Comparison of ENCODE assay signal across 9 mouse cellular contexts in the genomic region with DNA sequence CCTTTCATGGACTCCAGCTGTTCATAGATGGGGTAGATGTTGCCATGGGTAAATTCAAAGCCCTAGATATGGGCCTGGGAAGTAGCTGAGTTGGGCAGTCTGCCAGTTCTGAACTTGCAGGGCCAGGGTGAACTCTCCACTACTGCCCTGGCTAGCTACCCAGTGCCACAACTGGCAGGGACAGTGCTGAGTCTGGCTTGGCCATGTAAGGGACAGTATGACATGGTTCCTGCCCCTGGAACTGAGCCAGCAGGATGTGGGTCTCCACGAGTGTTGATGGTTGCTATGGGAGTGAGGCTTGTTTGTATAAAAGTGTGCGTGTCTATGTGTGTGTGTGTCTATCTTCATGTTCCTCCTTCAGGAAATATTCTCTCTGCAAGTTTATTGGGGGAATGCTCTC. TPM values are rescaled to one million over a fixed set of nuclear protein-coding genes. Genes with fewer than 3 reads are reported as not detected.
DNase-seq lines count a peak whose midpoint lies in the region; ATAC-seq and TF ChIP-seq lines count a peak whose summit lies in the region.
"Had no signal": no experiment of that assay in that cellular context is flagged by ENCODE, and none has a peak within 500 bp of the region (broad histone marks: within the 10 kb centered on the region; RNA-seq: fewer than 3 reads in every experiment).

No protein-coding gene starts in this region.

- TF ChIP-seq CTCF in liver, adult 2 months (IDR thresholded peaks at IDR 0.05; ENCODE audit: low read depth, low read length) = no peak

- WGBS in embryonic facial prominence, embryonic 14.5 days = 82% methylated on average over 2 of the region's 2 CpGs
- WGBS in embryonic facial prominence, embryonic 10.5 days = 80% methylated on average over 2 of the region's 2 CpGs
- WGBS in liver, adult 2 months = 51% methylated on average over 2 of the region's 2 CpGs

- H3K9me3 ChIP-seq in embryonic facial prominence, embryonic 14.5 days (ENCODE audit: control insufficient read depth, low read length) = peaks cover 10% of the 10 kb centered on the region
- H3K9me3 ChIP-seq in embryonic facial prominence, embryonic 10.5 days = no peaks in the 10 kb centered on the region

- H3K27me3 ChIP-seq in embryonic facial prominence, embryonic 14.5 days (replicated peaks; ENCODE audit: control insufficient read depth, insufficient read depth, low read length) = no peaks in the 10 kb centered on the region
- H3K27me3 ChIP-seq in embryonic facial prominence, embryonic 10.5 days (replicated peaks; ENCODE audit: low read depth, poor library complexity, severe bottlenecking) = no peaks in the 10 kb centered on the region
- no peaks in the 10 kb centered on the region for H3K27me3 ChIP-seq in liver, adult 2 months (ENCODE audit: control insufficient read depth, insufficient read depth, low read length)

- H3K4me1 ChIP-seq in embryonic facial prominence, embryonic 14.5 days (ENCODE audit: control insufficient read depth, insufficient read depth, low read length) = no peaks in the 10 kb centered on the region
- no peaks in the 10 kb centered on the region for H3K4me1 ChIP-seq in embryonic facial prominence, embryonic 10.5 days
- no peaks in the 10 kb centered on the region for H3K4me1 ChIP-seq in liver, adult 2 months (ENCODE audit: control insufficient read depth, insufficient read depth, low read length)

- H3K27ac ChIP-seq in embryonic facial prominence, embryonic 14.5 days (replicated peaks; ENCODE audit: low read depth, low read length) = no peak overlapping the region
- no peak overlapping the region for H3K27ac ChIP-seq in embryonic facial prominence, embryonic 10.5 days (replicated peaks)
- H3K27ac ChIP-seq in liver, adult 2 months (replicated peaks; ENCODE audit: insufficient read depth, low read depth, low read length) = no peak overlapping the region
- H3K27ac ChIP-seq: liver, embryonic 14.5 days had no signal

- 0 out of 2 replicates have a peak, but pooled peaks have one; percentile 8 for ATAC-seq in embryonic facial prominence, embryonic 14.5 days (ENCODE audit: low read depth)

- H3K4me3 ChIP-seq in embryonic facial prominence, embryonic 14.5 days (ENCODE audit: low read depth, low read length) = no peak overlapping the region
- no peak overlapping the region for H3K4me3 ChIP-seq in embryonic facial prominence, embryonic 10.5 days
- H3K4me3 ChIP-seq in liver, adult 2 months (ENCODE audit: insufficient read depth, low read depth, low read length) = no peak overlapping the region

- H3K9ac ChIP-seq in embryonic facial prominence, embryonic 14.5 days (ENCODE audit: low read depth, low read length) = no peak overlapping the region
- no peak overlapping the region for H3K9ac ChIP-seq in liver, adult 2 months (ENCODE audit: low read depth, low read length)
- H3K9ac ChIP-seq: liver, embryonic 14.5 days had no signal

- no peak for DNase-seq in embryonic facial prominence, embryonic 14.5 days (ENCODE audit: low spot score)
- DNase-seq in embryonic facial prominence, embryonic 10.5 days (ENCODE audit: low spot score) = no peak
- peak; percentile 73 for DNase-seq in liver, adult 2 months (ENCODE audit: extremely low read depth, low read depth, low spot score)
- DNase-seq in liver = no peak
- peak; percentile 41 for DNase-seq in T-cell, adult 2 months (ENCODE audit: low spot score)
- peak; percentile 20 to 42 for DNase-seq in lung, postnatal 4 days
- DNase-seq in frontal cortex, postnatal 36 days (ENCODE audit: low spot score in 2 of 2) = no peak
- no peak for DNase-seq in layer of hippocampus, postnatal 10 days (ENCODE audit: low spot score in 2 of 2)

- 0 out of 2 replicates have a peak, but pooled peaks cover 8% of the 10 kb centered on the region for H3K36me3 ChIP-seq in embryonic facial prominence, embryonic 14.5 days (ENCODE audit: control insufficient read depth, insufficient read depth, low read length)
- peaks cover 11% of the 10 kb centered on the region for H3K36me3 ChIP-seq in embryonic facial prominence, embryonic 10.5 days (replicated peaks)
- H3K36me3 ChIP-seq in liver, adult 2 months (ENCODE audit: control insufficient read depth, insufficient read depth, low read length) = peaks cover 14% of the 10 kb centered on the region

- no peak for TF ChIP-seq POLR2A in liver, adult 2 months (IDR thresholded peaks at IDR 0.05; ENCODE audit: extremely low read depth, insufficient read depth, low read length)

- no peak overlapping the region for H3K4me2 ChIP-seq in embryonic facial prominence, embryonic 14.5 days (ENCODE audit: low read depth, low read length)

- no peaks in the 10 kb centered on the region for H3K79me2 ChIP-seq in liver, adult 2 months (ENCODE audit: control insufficient read depth, insufficient read depth, low read length)

RNA-seq across cellular contexts. Expression of gene Edem1, which starts 34.1 kb away (rescaled TPM):
- polyA plus RNA-seq in embryonic facial prominence, embryonic 14.5 days (2014; fragmentation: Nextera tagmentation; extraction: Ambion mirVana) = 24.1 and 27.9 TPM in 2 replicates
- polyA plus RNA-seq in embryonic facial prominence, embryonic 10.5 days (2016; fragmentation: Nextera tagmentation; extraction: Ambion mirVana) = 19.1 and 19.9 TPM in 2 replicates
- total RNA-seq in liver, adult 2 months (2014; rRNA removed) = 102 and 109 TPM in 2 replicates
- 58.3 and 63.1 TPM in 2 replicates for polyA plus RNA-seq in liver, adult 2 months (2012; rRNA removed)
- 10 to 100 TPM; 24.1 to 32.9 TPM for total RNA-seq in layer of hippocampus, postnatal 10 days (2021)

Comparison
In these comparisons a context has a peak if more than half of its experiments do, and no peak if none do; other contexts are left out.
1. DNase-seq: peak in liver, adult 2 months (single experiment), T-cell, adult 2 months (single experiment) and lung, postnatal 4 days (2 of 2); none in embryonic facial prominence, embryonic 14.5 days (single experiment), embryonic facial prominence, embryonic 10.5 days (single experiment), liver (single experiment), frontal cortex, postnatal 36 days (0 of 2) and layer of hippocampus, postnatal 10 days (0 of 2).